Mouse (Mus musculus) gastrocnemius, adult 2 months (tissue): ENCODE results near the gene Gm28308. TPM values are rescaled to one million over a fixed set of nuclear protein-coding genes. Genes with fewer than 3 reads are reported as not detected.
A peak's percentile ranks its signal among the peaks of the same experiment; 100 is the strongest.

Experiments
- DNase-seq: peaks from one replicate; pipeline ENCODE4 v3.0.0; 2022
- H3K27ac ChIP-seq: fragments of 200-600 bp; 2 replicates; pipeline ENCODE4 v1.8.1; 2022; ENCODE audit warnings: mild to moderate bottlenecking
- H3K4me3 ChIP-seq: fragments of 200-600 bp; 2 replicates; pipeline ENCODE4 v1.8.1; 2022; ENCODE audit warnings: mild to moderate bottlenecking, moderate library complexity
- CTCF ChIP-seq: fragments of 200-600 bp; IDR thresholded peaks from 2 replicates; pipeline ENCODE4 v1.8.1; 2022; ENCODE audit warnings: antibody characterized with exemption, mild to moderate bottlenecking, moderate library complexity
- intact Hi-C: fragments of 180-260 bp; cut with DNase I; formaldehyde crosslinking; loops from one replicate; pipeline ENCODE4 v1.15.1; 2025
- microRNA-seq: library from miRNA; unstranded; fragments of <30 nt; microRNA quantifications from one replicate; pipeline ENCODE4 v1.2.0, GENCODE M21; 2021
- total RNA-seq, 2 experiments: library from RNA; stranded (reverse); gene quantifications; 2 replicates each; pipeline ENCODE4 v1.2.3; 2021

Gm28308 gene
- total RNA-seq, 2 experiments from 2014 or later = 0.82 TPM; not detected in 1

DNA sequence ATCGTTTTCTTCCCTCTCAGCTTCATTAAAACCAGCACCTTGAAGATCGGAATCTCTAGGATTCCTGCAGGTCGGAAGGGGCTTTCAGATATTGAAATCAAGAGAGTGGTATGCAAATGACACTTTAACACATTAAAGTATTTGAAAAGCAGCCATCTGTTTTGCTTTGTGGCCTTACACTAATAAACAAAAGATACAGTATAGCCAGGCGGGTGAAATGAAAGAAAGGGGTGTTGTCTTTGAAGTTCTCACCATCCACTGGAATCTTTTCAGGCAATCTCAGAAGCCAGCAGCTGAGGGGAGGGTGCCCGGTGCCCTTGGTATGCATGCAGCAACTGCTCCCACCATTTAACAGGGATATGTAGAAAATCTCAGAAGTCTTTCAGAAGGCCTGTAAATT is 59.1 kb downstream of the Gm28308 start:
- no peak for TF ChIP-seq CTCF
- Histone ChIP-seq H3K27ac (no peak overlapping the region), H3K4me3 (no peak overlapping the region)
- no peak for DNase-seq
- intact Hi-C loops = no loop called here

- no peak for TF ChIP-seq CTCF
- intact Hi-C loops = no loop called here
- H3K27ac ChIP-seq = no peak overlapping the region
- no peak overlapping the region for H3K4me3 ChIP-seq
- no peak for DNase-seq
Observed at GRCm38 (mm10) chr6:52153270-52153669, 59.9 kb downstream of the Gm28308 start.

DNA sequence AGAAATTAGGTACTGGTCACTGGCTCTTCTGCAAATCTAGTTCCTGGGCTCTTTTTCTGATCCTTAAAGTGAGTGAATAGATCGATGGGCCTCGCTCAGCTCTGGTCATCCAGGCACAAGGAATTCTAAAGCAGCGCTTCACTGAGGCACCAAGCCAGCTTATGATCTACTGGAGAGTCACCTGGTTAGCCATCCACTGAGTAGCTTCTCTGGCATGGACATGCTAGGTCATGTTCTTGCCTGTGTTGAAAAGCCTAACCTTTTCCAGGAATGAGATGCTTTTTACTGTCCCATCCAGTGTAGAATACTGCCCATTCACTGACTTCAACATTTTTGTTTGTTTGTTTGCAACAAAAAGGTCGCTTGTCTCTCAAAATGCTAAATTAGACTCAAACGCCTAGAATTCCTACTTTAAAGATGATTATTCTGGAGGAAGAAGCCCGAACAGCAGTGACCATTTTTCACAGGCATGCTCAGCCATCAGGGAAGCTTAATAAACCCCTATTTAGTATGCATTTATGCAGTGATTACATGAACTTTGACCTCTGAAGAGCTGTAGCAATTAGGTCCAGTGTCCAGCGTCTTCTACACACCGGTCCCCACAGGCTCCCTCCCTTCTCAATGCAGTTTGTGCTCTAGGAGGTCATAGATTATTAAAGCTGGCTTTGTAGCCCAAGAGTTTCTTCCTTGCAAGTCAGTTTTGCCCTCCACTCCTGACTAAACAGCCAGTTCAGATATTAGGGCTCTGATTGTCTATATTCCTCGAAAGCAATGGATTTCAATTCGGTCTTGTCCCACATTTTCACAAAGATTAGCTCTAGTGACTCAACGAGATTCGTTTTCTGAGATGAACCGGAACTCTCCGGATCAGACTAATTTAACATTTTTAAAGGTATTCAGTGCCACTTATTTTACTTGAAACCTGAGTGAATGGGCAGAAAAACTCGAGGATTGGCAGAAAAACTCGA is 60.6 kb downstream of the Gm28308 start:
- no peak for DNase-seq
- no peak for TF ChIP-seq CTCF
- intact Hi-C loops = no loop called here
- Histone ChIP-seq H3K4me3 (no peak overlapping the region), H3K27ac (no peak overlapping the region)

GRCm38 (mm10) chr6:52151571-52151970 is 61.6 kb downstream of the Gm28308 start:
- DNase-seq = no peak
- no peak overlapping the region for H3K27ac ChIP-seq
- intact Hi-C loops = no loop called here
- no peak for TF ChIP-seq CTCF
- H3K4me3 ChIP-seq = no peak overlapping the region

GRCm38 (mm10) chr6:52150401-52150966 is 62.7 kb downstream of the Gm28308 start:
- intact Hi-C loops = no loop called here
- DNase-seq = no peak
- Histone ChIP-seq H3K27ac (no peak overlapping the region), H3K4me3 (no peak overlapping the region)
- no peak for TF ChIP-seq CTCF

GRCm38 (mm10) chr6:52139115-52139514 is 74.0 kb downstream of the Gm28308 start:
- intact Hi-C loops = no loop called here
- DNase-seq = no peak
- H3K4me3 ChIP-seq = no peak overlapping the region
- TF ChIP-seq CTCF = no peak
- H3K27ac ChIP-seq = no peak overlapping the region

GRCm38 (mm10) chr6:52138576-52138975 is 74.6 kb downstream of the Gm28308 start:
- intact Hi-C loops = no loop called here
- DNase-seq = no peak
- H3K4me3 ChIP-seq = no peak overlapping the region
- TF ChIP-seq CTCF = no peak
- H3K27ac ChIP-seq = no peak overlapping the region

- intact Hi-C loops = no loop called here
- H3K4me3 ChIP-seq = no peak overlapping the region
- no peak for TF ChIP-seq CTCF
- no peak overlapping the region for H3K27ac ChIP-seq
- DNase-seq = no peak
Observed at GRCm38 (mm10) chr6:52137841-52138535, 75.2 kb downstream of the Gm28308 start.

- no peak for DNase-seq
- intact Hi-C loops = no loop called here
- no peak overlapping the region for H3K4me3 ChIP-seq
- H3K27ac ChIP-seq = no peak overlapping the region
- no peak for TF ChIP-seq CTCF
Observed at GRCm38 (mm10) chr6:52123673-52124072, 89.5 kb downstream of the Gm28308 start.

- intact Hi-C loops = no loop called here
- DNase-seq = no peak
- H3K4me3 ChIP-seq = no peak overlapping the region
- H3K27ac ChIP-seq = no peak overlapping the region
- TF ChIP-seq CTCF = no peak
Observed at GRCm38 (mm10) chr6:52121173-52121572, 92.0 kb downstream of the Gm28308 start.

GRCm38 (mm10) chr6:52118903-52119635 is 94.1 kb downstream of the Gm28308 start:
- intact Hi-C loops = no loop called here
- no peak for DNase-seq
- no peak for TF ChIP-seq CTCF
- Histone ChIP-seq H3K27ac (no peak overlapping the region), H3K4me3 (no peak overlapping the region)

GRCm38 (mm10) chr6:52115899-52116298 is 97.2 kb downstream of the Gm28308 start:
- no peak for TF ChIP-seq CTCF
- DNase-seq = no peak
- intact Hi-C loops = no loop called here
- Histone ChIP-seq H3K4me3 (no peak overlapping the region), H3K27ac (no peak overlapping the region)

Small RNAs within 50 kb of the gene (microRNA-seq; reads per million reads assigned to microRNA genes)
- 7,520 reads per million, percentile 90 among the genes with 10 or more reads in this experiment for gene Mir196b

Other genes with a start within 250 kb of the Gm28308 start
- 1 to 10 TPM; 1.9 to 4.0 TPM for gene Skap2, start 200.8 kb downstream of the Gm28308 start, total RNA-seq
- under 1 TPM; 0.13 to 0.22 TPM for gene Hoxa1, start 55.0 kb downstream of the Gm28308 start, total RNA-seq
- gene Hoxa2, start 48.5 kb downstream of the Gm28308 start, total RNA-seq = under 1 TPM; 0.47 to 0.56 TPM
- gene 5730596B20Rik, start 35.8 kb downstream of the Gm28308 start, total RNA-seq = under 1 TPM in 1 of 2 experiments, not detected in 1; 0.10 TPM
- 1 to 10 TPM; 2.7 to 3.3 TPM for gene Hoxa4, start 21.6 kb downstream of the Gm28308 start, total RNA-seq
- 1 to 10 TPM; 2.2 to 2.9 TPM for gene Hoxa5, start 8.8 kb downstream of the Gm28308 start, total RNA-seq
- gene Hoxa6, start 4.6 kb downstream of the Gm28308 start, total RNA-seq = 1 to 10 TPM; 2.6 to 2.7 TPM
- 1 to 10 TPM; 2.8 to 3.1 TPM for gene Hoxa3, start within 50 bp of the Gm28308 start, total RNA-seq
- gene Hoxa7, start 8.5 kb upstream of the Gm28308 start, total RNA-seq = 1 to 10 TPM; 4.7 to 5.0 TPM
- gene Hoxa9, start 17.8 kb upstream of the Gm28308 start, total RNA-seq = 1 to 10 TPM; 7.5 to 8.8 TPM
- gene Hoxa10, start 27.5 kb upstream of the Gm28308 start, total RNA-seq = 10 to 100 TPM; 17.4 to 17.7 TPM
- 1 to 10 TPM; 1.0 to 4.3 TPM for gene Hoxa11, start 32.5 kb upstream of the Gm28308 start, total RNA-seq
- 1 to 10 TPM; 1.5 to 3.8 TPM for gene Hoxa13, start 47.5 kb upstream of the Gm28308 start, total RNA-seq
- gene Evx1, start 100.2 kb upstream of the Gm28308 start, total RNA-seq = not detected